Mouse (Mus musculus) MEL (cell line): ENCODE measurements at regions not wholly inside any gene's neighbourhood (a gene's known extent, or its start where the extent isn't known, plus 50 kb on each side); places are given as distances from the start of the nearest gene placed in this dataset.

ENCODE experiments used
- DNase-seq: peaks from one replicate; pipeline ENCODE4 v3.0.0; 2011; ENCODE audit warnings: low read depth, low spot score
- H3K27ac ChIP-seq: 2 replicates; pipeline ENCODE4 v1.5.1; 2012; ENCODE audit warnings: low read depth, mild to moderate bottlenecking, control low read depth, low read length, moderate library complexity; ENCODE audit not compliant: control insufficient read depth
- H3K27me3 ChIP-seq, 2 experiments: fragments of 150-350 bp in 1 of 2; sonication (generic) in 1 of 2; 2 replicates each; pipeline ENCODE4 v1.6.1; 2012; ENCODE audit warnings: low read length in 2 of 2, mild to moderate bottlenecking in 2 of 2, improper control_type of control experiment in 1 of 2, moderate library complexity in 1 of 2; ENCODE audit not compliant: insufficient read depth in 2 of 2, control insufficient read depth in 1 of 2
- H3K36me3 ChIP-seq, 2 experiments: 2 replicates each; pipeline ENCODE4 v1.6.1; 2012 to 2014; ENCODE audit warnings: low read length in 2 of 2, improper control_type of control experiment in 1 of 2, inconsistent platforms in 1 of 2, mild to moderate bottlenecking in 1 of 2; ENCODE audit not compliant: insufficient read depth in 2 of 2, control insufficient read depth in 1 of 2
- H3K4me1 ChIP-seq, 2 experiments: fragments of 150-350 bp in 1 of 2; sonication (generic) in 1 of 2; 2 replicates each; pipeline ENCODE4 v1.6.1; 2012; ENCODE audit warnings: low read length in 2 of 2, improper control_type of control experiment in 1 of 2, mild to moderate bottlenecking in 1 of 2; ENCODE audit not compliant: insufficient read depth in 2 of 2, control insufficient read depth in 1 of 2
- H3K4me3 ChIP-seq, 2 experiments: fragments of 150-350 bp in 1 of 2; sonication (generic) in 1 of 2; 2 replicates each; pipeline ENCODE4 v1.5.1; 2012; ENCODE audit warnings: low read depth in 2 of 2, low read length in 2 of 2, mild to moderate bottlenecking in 2 of 2, moderate library complexity in 2 of 2, control low read depth in 1 of 2, improper control_type of control experiment in 1 of 2; ENCODE audit not compliant: control insufficient read depth in 1 of 2, insufficient read depth in 1 of 2
- H3K79me2 ChIP-seq: 2 replicates; pipeline ENCODE4 v1.6.1; 2012; ENCODE audit warnings: mild to moderate bottlenecking, low read length, moderate library complexity; ENCODE audit not compliant: control insufficient read depth, poor library complexity, insufficient read depth
- H3K9ac ChIP-seq: 2 replicates; pipeline ENCODE4 v1.6.1; 2012; ENCODE audit warnings: low read depth, mild to moderate bottlenecking, control low read depth, low read length, moderate library complexity; ENCODE audit not compliant: control insufficient read depth, poor library complexity, severe bottlenecking
- H3K9me3 ChIP-seq: fragments of 150-350 bp; sonication (generic); replicated peaks from 2 replicates; pipeline ENCODE4 v1.6.1; 2012; ENCODE audit warnings: mild to moderate bottlenecking, low read length, improper control_type of control experiment, moderate library complexity; ENCODE audit not compliant: insufficient read depth
- BHLHE40 ChIP-seq: IDR thresholded peaks from 2 replicates; pipeline ENCODE4 v1.6.1; 2012; ENCODE audit warnings: low read depth, mild to moderate bottlenecking, inconsistent platforms, low read length, improper control_type of control experiment, borderline replicate concordance
- CHD1 ChIP-seq: IDR thresholded peaks from 2 replicates; pipeline ENCODE4 v1.6.1; 2012; ENCODE audit warnings: low read depth, mild to moderate bottlenecking, inconsistent platforms, low read length, improper control_type of control experiment
- CHD2 ChIP-seq: IDR thresholded peaks from 2 replicates; pipeline ENCODE4 v1.6.1; 2011; ENCODE audit warnings: low read length, improper control_type of control experiment
- CTCF ChIP-seq, 3 experiments: IDR thresholded peaks in 2 of 3; conservative IDR thresholded peaks in 1 of 3; 2 replicates each; pipeline ENCODE4 v1.5.1; 2011 to 2012; ENCODE audit warnings: low read length in 3 of 3, low read depth in 2 of 3, mild to moderate bottlenecking in 2 of 3, improper control_type of control experiment in 1 of 3, inconsistent platforms in 1 of 3, mixed read lengths in 1 of 3, moderate library complexity in 1 of 3; ENCODE audit not compliant: control insufficient read depth in 1 of 3, insufficient read depth in 1 of 3, poor library complexity in 1 of 3, severe bottlenecking in 1 of 3
- ELF1 ChIP-seq: IDR thresholded peaks from 2 replicates; pipeline ENCODE4 v1.6.1; 2014; ENCODE audit warnings: low read depth, mild to moderate bottlenecking, inconsistent platforms, low read length, improper control_type of control experiment, moderate library complexity
- GABPA ChIP-seq: IDR thresholded peaks from 2 replicates; pipeline ENCODE4 v1.6.1; 2012; ENCODE audit warnings: low read depth, mild to moderate bottlenecking, inconsistent platforms, low read length, improper control_type of control experiment, moderate library complexity
- GATA1 ChIP-seq: IDR thresholded peaks from 2 replicates; pipeline ENCODE4 v1.6.1; 2011; ENCODE audit warnings: low read depth, low read length, improper control_type of control experiment
- MAFK ChIP-seq: IDR thresholded peaks from 2 replicates; pipeline ENCODE4 v1.6.1; 2011; ENCODE audit warnings: low read depth, mild to moderate bottlenecking, low read length, improper control_type of control experiment, borderline replicate concordance
- MAX ChIP-seq: IDR thresholded peaks from 2 replicates; pipeline ENCODE4 v1.6.1; 2011; ENCODE audit warnings: low read length, improper control_type of control experiment
- MAZ ChIP-seq: IDR thresholded peaks from 2 replicates; pipeline ENCODE4 v1.6.1; 2012; ENCODE audit warnings: low read depth, mild to moderate bottlenecking, inconsistent platforms, low read length, improper control_type of control experiment
- MYB ChIP-seq: IDR thresholded peaks from 2 replicates; pipeline ENCODE4 v1.6.1; 2011; ENCODE audit warnings: mild to moderate bottlenecking, low read depth, low read length, improper control_type of control experiment
- MYC ChIP-seq: IDR thresholded peaks from 2 replicates; pipeline ENCODE4 v1.6.1; 2011; ENCODE audit warnings: low read depth, mild to moderate bottlenecking, low read length, improper control_type of control experiment, moderate library complexity
- NELFE ChIP-seq: IDR thresholded peaks from 2 replicates; pipeline ENCODE4 v1.6.1; 2011; ENCODE audit warnings: low read depth, low read length, improper control_type of control experiment
- NRF1 ChIP-seq: IDR thresholded peaks from 2 replicates; pipeline ENCODE4 v1.6.1; 2014; ENCODE audit warnings: low read depth, mild to moderate bottlenecking, inconsistent platforms, low read length, improper control_type of control experiment, moderate library complexity; ENCODE audit not compliant: poor library complexity, insufficient read depth, severe bottlenecking
- POLR2AphosphoS5 ChIP-seq: IDR thresholded peaks from 2 replicates; pipeline ENCODE4 v1.6.1; 2012; ENCODE audit warnings: low read depth, borderline replicate concordance, mild to moderate bottlenecking, inconsistent platforms, low read length, moderate library complexity, mixed read lengths
- SMC3 ChIP-seq: IDR thresholded peaks from 2 replicates; pipeline ENCODE4 v1.6.1; 2011; ENCODE audit warnings: low read depth, low read length, improper control_type of control experiment
- TBP ChIP-seq: IDR thresholded peaks from 2 replicates; pipeline ENCODE4 v1.8.0; 2011; ENCODE audit warnings: low read depth, low read length, improper control_type of control experiment
- TCF12 ChIP-seq: IDR thresholded peaks from 2 replicates; pipeline ENCODE4 v1.6.1; 2014; ENCODE audit warnings: low read depth, mild to moderate bottlenecking, inconsistent platforms, low read length, improper control_type of control experiment, moderate library complexity
- UBTF ChIP-seq: IDR thresholded peaks from 2 replicates; pipeline ENCODE4 v1.6.1; 2012; ENCODE audit warnings: low read depth, mild to moderate bottlenecking, inconsistent platforms, low read length, improper control_type of control experiment, moderate library complexity, borderline replicate concordance; ENCODE audit not compliant: insufficient read depth
- ZKSCAN1 ChIP-seq: IDR thresholded peaks from 2 replicates; pipeline ENCODE4 v1.6.1; 2012; ENCODE audit warnings: low read depth, mild to moderate bottlenecking, inconsistent platforms, low read length, improper control_type of control experiment, moderate library complexity
- ZNF384 ChIP-seq: IDR thresholded peaks from 2 replicates; pipeline ENCODE4 v1.6.1; 2012; ENCODE audit warnings: low read depth, mild to moderate bottlenecking, inconsistent platforms, low read length, improper control_type of control experiment

DNA sequence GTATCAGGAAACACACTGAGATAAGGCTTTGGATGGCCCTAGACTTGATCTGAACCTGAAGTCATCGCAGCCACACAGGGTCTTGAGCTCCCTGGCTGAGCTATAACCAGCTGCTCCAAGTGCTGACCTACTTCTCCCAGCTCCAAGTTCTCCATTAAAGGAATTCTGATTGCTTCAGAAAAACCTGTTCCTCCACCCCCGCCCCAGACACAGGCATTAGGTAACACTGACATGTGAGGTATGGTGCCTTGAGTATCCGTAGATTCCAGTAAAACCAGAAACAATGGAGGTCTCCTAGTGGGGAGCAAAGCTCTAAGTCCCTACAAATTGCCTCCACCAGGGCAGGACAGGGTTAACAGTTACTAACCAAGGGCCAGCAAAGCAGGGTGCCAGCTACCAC lies 129.4 kb upstream of the Topaz1 start:
- TF ChIP-seq UBTF: no peak
- TF ChIP-seq GABPA: no peak
- no peak for TF ChIP-seq TBP
- Histone ChIP-seq H3K36me3 (no peaks in the 10 kb centered on the region), H3K4me1 (no peaks in the 10 kb centered on the region), H3K4me3 (no peak overlapping the region), H3K27ac (no peak overlapping the region), H3K9ac (no peak overlapping the region), H3K9me3 (no peaks in the 10 kb centered on the region), H3K79me2 (no peaks in the 10 kb centered on the region), H3K27me3 (no peaks in the 10 kb centered on the region)
- no peak for DNase-seq

DNA sequence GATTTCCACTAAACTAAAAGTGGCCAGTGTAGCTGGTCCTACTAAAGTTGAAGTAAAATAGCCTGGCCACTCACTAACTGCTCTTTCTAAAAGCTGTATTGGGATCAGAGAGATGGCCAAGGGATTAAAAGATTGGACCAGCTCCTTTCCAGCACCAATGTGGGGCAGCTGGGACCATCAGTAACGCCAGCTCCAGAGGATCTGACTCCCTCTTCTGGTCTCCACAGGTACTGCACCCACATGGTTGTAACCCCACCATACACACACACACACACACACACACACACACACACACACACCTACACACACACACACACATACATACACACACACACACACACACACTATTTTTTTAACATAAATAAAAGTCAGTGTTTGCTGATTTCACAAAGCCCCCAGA lies 122.1 kb upstream of the Topaz1 start:
- H3K9me3 ChIP-seq: no peaks in the 10 kb centered on the region
- no peak overlapping the region for H3K27ac ChIP-seq
- no peak for DNase-seq
- no peaks in the 10 kb centered on the region for H3K36me3 ChIP-seq
- no peaks in the 10 kb centered on the region for H3K27me3 ChIP-seq
- H3K9ac ChIP-seq: no peak overlapping the region
- H3K4me1 ChIP-seq: no peaks in the 10 kb centered on the region
- no peak overlapping the region for H3K4me3 ChIP-seq
- H3K79me2 ChIP-seq: no peaks in the 10 kb centered on the region
- TF ChIP-seq POLR2AphosphoS5 (no peak), CTCF (IDR thresholded peaks at IDR 0.05 in 2 of 3, conservative IDR thresholded peaks at IDR 0.05 in 1 of 3; ENCODE audit: control insufficient read depth in 1 of 3, insufficient read depth in 1 of 3, low read depth in 2 of 3, low read length in 3 of 3, poor library complexity in 1 of 3, severe bottlenecking in 1 of 3) (peak in 1 of 3 experiments; percentile 16; a peak in 2 of 6 replicates)
- TF ChIP-seq, all 39 proteins: peak for 1

DNA sequence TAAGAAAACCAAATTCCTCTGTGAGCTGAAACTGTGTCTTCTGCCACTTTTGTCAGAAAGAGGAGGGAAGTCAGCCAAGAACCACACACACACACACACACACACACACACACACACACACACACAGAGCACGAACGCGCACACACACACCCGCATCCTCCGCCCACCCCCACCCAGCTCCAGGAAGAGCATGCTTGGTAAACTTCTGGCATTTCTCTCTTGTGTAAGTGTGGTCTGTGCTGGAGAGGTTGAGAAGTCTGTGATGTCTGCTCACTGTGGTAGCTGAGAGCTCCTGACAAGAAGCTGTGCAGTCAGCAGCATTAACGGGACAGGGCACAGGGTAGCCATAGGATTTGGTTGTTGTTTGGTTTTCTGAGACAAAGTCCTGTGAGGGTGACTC lies 120.8 kb upstream of the Topaz1 start:
- Histone ChIP-seq H3K27me3 (no peaks in the 10 kb centered on the region), H3K36me3 (no peaks in the 10 kb centered on the region), H3K4me1 (no peaks in the 10 kb centered on the region), H3K4me3 (no peak overlapping the region), H3K9ac (no peak overlapping the region), H3K9me3 (no peaks in the 10 kb centered on the region), H3K27ac (no peak overlapping the region), H3K79me2 (no peaks in the 10 kb centered on the region)
- TF ChIP-seq SMC3 (no peak), MAFK (no peak), TCF12 (no peak), MYC (no peak), GATA1 (no peak), ZKSCAN1 (no peak), MAX (no peak), CHD1 (no peak), NRF1 (no peak), MYB (no peak), CHD2 (no peak), BHLHE40 (no peak), ELF1 (no peak), ZNF384 (no peak), NELFE (no peak), POLR2AphosphoS5 (no peak), MAZ (no peak)
- DNase-seq: no peak
